Mouse (Mus musculus) midbrain, embryonic 14.5 days (tissue): ENCODE measurements around the gene Rrp8. TPM values are rescaled to one million over a fixed set of nuclear protein-coding genes. Genes with fewer than 3 reads are reported as not detected.

ENCODE experiments used
- ATAC-seq: fragments of 200-750 bp; cut with Nextera tagmentation; 2 replicates; pipeline ENCODE4 v1.8.0; 2017; ENCODE audit warnings: moderate number of reproducible peaks, moderate library complexity; ENCODE audit not compliant: low FRiP score, low TSS enrichment
- DNase-seq: peaks from one replicate; pipeline ENCODE4 v3.0.0-alpha.2; 2015
- H3K27ac ChIP-seq: fragments of 300-500 bp; sonication (generic); replicated peaks from 2 replicates; pipeline ENCODE4 v1.5.1; 2014; ENCODE audit warnings: mild to moderate bottlenecking, low read depth, low read length, moderate library complexity
- H3K27me3 ChIP-seq: fragments of 300-500 bp; sonication (generic); 2 replicates; pipeline ENCODE4 v1.6.1; 2014; ENCODE audit warnings: low read length, control low read depth, mixed read lengths; ENCODE audit not compliant: control insufficient read depth, insufficient read depth
- H3K36me3 ChIP-seq: fragments of 300-500 bp; sonication (generic); 2 replicates; pipeline ENCODE4 v1.6.1; 2014; ENCODE audit warnings: low read length, control low read depth; ENCODE audit not compliant: control insufficient read depth, insufficient read depth
- H3K4me1 ChIP-seq: fragments of 300-500 bp; sonication (generic); 2 replicates; pipeline ENCODE4 v1.6.1; 2014; ENCODE audit warnings: mild to moderate bottlenecking, antibody characterized with exemption, low read length, control low read depth; ENCODE audit not compliant: control insufficient read depth, insufficient read depth
- H3K4me2 ChIP-seq: fragments of 300-500 bp; sonication (generic); 2 replicates; pipeline ENCODE4 v1.6.1; 2014; ENCODE audit warnings: mild to moderate bottlenecking, low read length, moderate library complexity
- H3K4me3 ChIP-seq: fragments of 300-500 bp; sonication (generic); replicated peaks from 2 replicates; pipeline ENCODE4 v1.5.1; 2014; ENCODE audit warnings: low read depth, low read length
- H3K9ac ChIP-seq: fragments of 300-500 bp; sonication (generic); replicated peaks from 2 replicates; pipeline ENCODE4 v1.6.1; 2014; ENCODE audit warnings: mild to moderate bottlenecking, low read length, moderate library complexity
- H3K9me3 ChIP-seq: fragments of 300-500 bp; sonication (generic); 2 replicates; pipeline ENCODE4 v1.6.1; 2016; ENCODE audit warnings: low read length, control low read depth, mixed read lengths; ENCODE audit not compliant: control insufficient read depth
- WGBS: fragments of 180-500 bp; shearing (Covaris S2); extraction: QIAGEN DNeasy Blood & Tissue Kit; methylation state at CpG from one replicate; pipeline ENCODE4 v1.1.7; 2014; 5-methylcytosine and 5-hydroxymethylcytosine counted together
- polyA plus RNA-seq: library from polyadenylated mRNA; unstranded; fragments of >200 nt; fragmentation: Nextera tagmentation; extraction: Ambion mirVana; gene quantifications from 2 replicates; pipeline ENCODE4 v1.2.1, GENCODE M21; 2014

Rrp8 gene
- polyA plus RNA-seq, 1 experiment from 2014 or later: 24.4 TPM

GRCm38 (mm10) chr7:105774661-105775060, 37.5 kb upstream of the Rrp8 start:
- Histone ChIP-seq H3K4me2 (no peak overlapping the region), H3K4me1 (peaks cover 26% of the 10 kb centered on the region), H3K36me3 (peaks cover 74% of the 10 kb centered on the region), H3K27me3 (no peaks in the 10 kb centered on the region), H3K9me3 (no peaks in the 10 kb centered on the region), H3K27ac (no peak overlapping the region), H3K4me3 (no peak overlapping the region), H3K9ac (no peak overlapping the region; the same call in 1 of the 2 replicates)
- 36% methylated on average over 8 of the region's 8 CpGs for WGBS
- DNase-seq (no peak), ATAC-seq (no peak)

DNA sequence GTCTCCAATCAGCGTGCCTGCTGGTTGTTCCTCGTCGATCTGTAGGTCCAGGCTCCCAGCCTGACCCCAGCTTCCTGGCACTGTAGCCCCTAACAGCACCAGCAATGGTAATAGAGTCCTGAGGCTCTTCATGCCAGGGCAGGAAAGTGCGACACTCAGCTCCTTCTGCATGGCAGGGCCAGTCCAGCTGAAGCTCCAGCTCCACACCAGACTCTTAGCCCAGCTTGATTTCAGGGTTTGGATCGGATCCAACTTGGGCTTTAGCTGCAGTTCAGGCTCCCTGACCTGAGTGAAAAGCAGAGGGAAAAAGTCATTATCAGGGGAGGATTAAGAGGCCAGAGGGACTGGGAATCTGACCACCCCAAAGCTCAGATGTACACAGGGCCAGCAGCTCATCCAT, 35.9 kb upstream of the Rrp8 start:
- Histone ChIP-seq H3K36me3 (peaks cover 71% of the 10 kb centered on the region), H3K9ac (no peak overlapping the region), H3K4me2 (no peak overlapping the region), H3K4me3 (no peak overlapping the region), H3K4me1 (peaks cover 15% of the 10 kb centered on the region), H3K27ac (no peak overlapping the region), H3K27me3 (no peaks in the 10 kb centered on the region), H3K9me3 (no peaks in the 10 kb centered on the region)
- 77% methylated on average over 5 of the region's 5 CpGs for WGBS
- ATAC-seq (no peak), DNase-seq (no peak)

GRCm38 (mm10) chr7:105772331-105772730, 35.1 kb upstream of the Rrp8 start:
- Histone ChIP-seq H3K4me3 (no peak overlapping the region), H3K27me3 (no peaks in the 10 kb centered on the region), H3K9me3 (no peaks in the 10 kb centered on the region), H3K36me3 (peaks cover 74% of the 10 kb centered on the region), H3K4me1 (peaks cover 13% of the 10 kb centered on the region), H3K9ac (no peak overlapping the region), H3K4me2 (no peak overlapping the region), H3K27ac (no peak overlapping the region)
- DNase-seq: no peak
- WGBS: 95% methylated on average over 15 of the region's 15 CpGs
- no peak for ATAC-seq

DNA sequence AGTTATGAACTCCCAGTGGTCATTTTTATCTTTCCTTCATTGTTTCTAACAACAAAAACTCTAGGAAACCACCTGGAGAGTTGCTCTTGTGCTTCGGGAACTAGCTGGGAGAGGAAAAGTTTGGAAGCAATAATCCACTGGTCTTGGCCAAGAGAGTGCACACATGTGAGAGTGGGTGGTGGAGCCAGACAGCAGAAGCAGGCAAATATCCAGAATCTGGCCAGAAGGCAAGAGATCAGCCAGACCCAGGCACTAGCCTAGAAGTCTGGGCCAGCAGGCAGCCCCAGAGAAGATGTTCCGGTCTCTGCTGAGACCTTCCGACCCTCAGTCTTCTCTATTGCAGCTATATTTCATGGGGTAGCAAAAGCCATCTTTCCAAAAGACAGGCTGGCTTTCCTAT, 32.8 kb upstream of the Rrp8 start:
- Histone ChIP-seq H3K9ac (no peak overlapping the region), H3K27ac (no peak overlapping the region), H3K4me3 (no peak overlapping the region), H3K27me3 (no peaks in the 10 kb centered on the region), H3K36me3 (peaks cover 78% of the 10 kb centered on the region), H3K4me2 (no peak overlapping the region), H3K9me3 (no peaks in the 10 kb centered on the region), H3K4me1 (0 out of 2 replicates have a peak, but pooled peaks cover 9% of the 10 kb centered on the region)
- WGBS: 92% methylated on average over 3 of the region's 3 CpGs
- ATAC-seq (no peak), DNase-seq (no peak)

- Histone ChIP-seq H3K4me1 (0 out of 2 replicates have a peak, but pooled peaks cover 6% of the 10 kb centered on the region), H3K4me3 (no peak overlapping the region), H3K9ac (no peak overlapping the region), H3K27me3 (peaks cover 10% of the 10 kb centered on the region; the same call in 1 of the 2 replicates), H3K9me3 (no peaks in the 10 kb centered on the region), H3K27ac (0 out of 2 replicates have a peak overlapping the region, but pooled peaks have one; percentile 6), H3K36me3 (peaks cover 92% of the 10 kb centered on the region), H3K4me2 (no peak overlapping the region)
- ATAC-seq (0 out of 2 replicates have a peak, but pooled peaks have one; percentile 15), DNase-seq (peak; percentile 43)
- 27% methylated on average over 6 of the region's 6 CpGs for WGBS
These were observed 30.6 kb upstream of the Rrp8 start for GRCm38 (mm10) chr7:105767729-105768165.

- Histone ChIP-seq H3K27me3 (peaks cover 10% of the 10 kb centered on the region; the same call in 1 of the 2 replicates), H3K4me2 (no peak overlapping the region), H3K4me1 (0 out of 2 replicates have a peak, but pooled peaks cover 4% of the 10 kb centered on the region), H3K9me3 (no peaks in the 10 kb centered on the region), H3K9ac (no peak overlapping the region), H3K27ac (no peak overlapping the region), H3K36me3 (peaks cover 88% of the 10 kb centered on the region), H3K4me3 (no peak overlapping the region)
- WGBS: 89% methylated on average over 11 of the region's 11 CpGs
- ATAC-seq: no peak
- DNase-seq: no peak
These were observed 27.1 kb upstream of the Rrp8 start for GRCm38 (mm10) chr7:105764331-105764730.

DNA sequence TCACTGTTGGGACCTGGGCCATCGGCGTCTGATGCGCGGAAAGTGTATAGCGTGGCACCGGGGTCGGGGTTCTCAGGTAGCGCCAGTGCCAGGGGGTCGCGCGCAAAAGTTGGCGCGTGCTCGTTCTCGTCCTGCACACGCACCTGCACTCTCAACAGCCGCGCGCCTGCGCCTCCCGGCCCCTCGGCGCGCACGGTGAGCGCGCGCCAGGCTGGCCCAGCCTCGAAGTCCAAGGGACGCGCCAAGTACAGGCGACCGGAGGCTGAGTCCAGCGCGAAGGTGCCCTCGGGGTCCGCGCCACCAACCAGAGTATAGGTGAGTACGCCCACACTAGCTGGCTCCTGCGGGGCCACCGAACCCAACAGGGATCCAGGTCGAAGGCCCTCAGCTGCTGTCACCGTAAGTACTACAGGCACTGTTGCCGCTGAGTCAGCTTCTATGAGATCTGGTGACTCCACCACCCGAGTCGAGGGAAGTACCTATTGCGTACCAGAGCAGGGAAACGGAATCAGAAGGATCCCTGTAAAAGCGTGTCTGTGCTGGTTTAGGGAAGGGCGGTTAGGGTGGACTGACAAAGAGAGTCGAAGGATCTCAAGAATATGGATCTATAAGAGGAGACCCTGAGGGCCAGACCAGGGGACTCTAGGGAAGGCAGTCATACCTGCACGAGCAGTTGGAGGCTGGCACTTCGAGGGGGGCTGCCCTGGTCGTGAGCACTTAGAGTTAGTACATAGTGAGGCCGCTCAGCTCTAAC, 25.5 kb upstream of the Rrp8 start:
- H3K9ac ChIP-seq: no peak overlapping the region
- no peak overlapping the region for H3K4me2 ChIP-seq
- 25% methylated on average over 55 of the region's 55 CpGs for WGBS
- H3K27me3 ChIP-seq: peaks cover 10% of the 10 kb centered on the region; the same call in 1 of the 2 replicates
- peak; percentile 33 for DNase-seq
- ATAC-seq: no peak
- peaks cover 95% of the 10 kb centered on the region for H3K36me3 ChIP-seq
- no peak overlapping the region for H3K27ac ChIP-seq
- H3K4me1 ChIP-seq: no peaks in the 10 kb centered on the region
- no peak overlapping the region for H3K4me3 ChIP-seq
- H3K9me3 ChIP-seq: no peaks in the 10 kb centered on the region

- no peaks in the 10 kb centered on the region for H3K9me3 ChIP-seq
- H3K27me3 ChIP-seq: peaks cover 10% of the 10 kb centered on the region; the same call in 1 of the 2 replicates
- 18% methylated on average over 51 of the region's 51 CpGs for WGBS
- H3K4me1 ChIP-seq: no peaks in the 10 kb centered on the region
- H3K9ac ChIP-seq: no peak overlapping the region
- H3K36me3 ChIP-seq: peaks cover 96% of the 10 kb centered on the region
- no peak overlapping the region for H3K4me2 ChIP-seq
- H3K4me3 ChIP-seq: no peak overlapping the region
- H3K27ac ChIP-seq: no peak overlapping the region
- DNase-seq (no peak), ATAC-seq (0 out of 2 replicates have a peak, but pooled peaks have one; percentile 7)
These were observed 24.8 kb upstream of the Rrp8 start for GRCm38 (mm10) chr7:105761813-105762484.
